Mouse (Mus musculus) ES-Bruce4 (cell line): ENCODE measurements at regions not wholly inside any gene's neighbourhood (a gene's known extent, or its start where the extent isn't known, plus 50 kb on each side); places are given as distances from the start of the nearest gene placed in this dataset.

Source experiments
- CTCF ChIP-seq: IDR thresholded peaks from one replicate; pipeline ENCODE4 v1.8.1; 2011; ENCODE audit warnings: low read depth, low read length
- POLR2A ChIP-seq: IDR thresholded peaks from one replicate; pipeline ENCODE4 v1.8.1; 2011; ENCODE audit warnings: low read length; ENCODE audit not compliant: insufficient read depth

DNA sequence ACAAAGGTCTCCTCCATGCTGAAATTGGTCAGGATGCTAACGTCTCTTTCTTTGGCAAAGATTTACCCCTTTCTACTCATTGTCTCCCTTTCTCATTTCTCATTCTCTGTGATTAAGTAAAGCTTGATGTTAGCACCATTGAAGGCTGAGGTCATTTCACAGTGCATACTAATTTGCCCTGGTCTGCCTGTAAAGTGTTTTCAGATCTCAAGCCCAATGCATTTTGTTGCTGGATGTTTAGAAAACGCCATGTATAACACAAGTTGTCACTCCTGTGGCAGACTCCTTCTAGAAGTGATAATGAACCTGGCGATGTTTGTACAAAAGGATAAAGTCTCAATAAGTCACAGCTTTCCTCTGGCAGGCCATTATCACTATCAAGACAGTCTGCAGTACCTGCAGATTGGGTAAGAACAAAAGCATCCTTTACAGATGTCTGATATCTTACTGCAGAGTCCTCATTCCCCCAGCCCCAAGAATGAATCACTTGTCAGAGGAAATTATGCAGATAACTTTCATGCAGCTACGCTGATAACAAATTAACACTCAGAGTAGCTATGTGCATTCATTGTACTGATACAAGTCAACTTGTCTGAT, 68.7 kb downstream of the Zfp622 start:
- TF ChIP-seq POLR2A = no peak
- TF ChIP-seq CTCF = no peak
